Mouse (Mus musculus) myocyte (in vitro differentiated cells): ENCODE data around the gene Smad1.

Source experiments
- CEBPB ChIP-seq: IDR thresholded peaks from 2 replicates; pipeline ENCODE4 v1.6.1; 2011; ENCODE audit warnings: mild to moderate bottlenecking, moderate library complexity; ENCODE audit not compliant: poor library complexity, insufficient read depth, severe bottlenecking
- MYOD1 ChIP-seq, 3 experiments: IDR thresholded peaks; one replicate each; pipeline ENCODE4 v1.6.1; 2011; ENCODE audit warnings: control low read depth in 2 of 3, low read depth in 2 of 3, mild to moderate bottlenecking in 2 of 3, moderate library complexity in 1 of 3; ENCODE audit not compliant: insufficient read length in 2 of 3, control insufficient read depth in 1 of 3
- MYOG ChIP-seq, 3 experiments: IDR thresholded peaks; one replicate each; pipeline ENCODE4 v1.6.1; 2011; ENCODE audit warnings: control low read depth in 2 of 3, low read depth in 2 of 3, mild to moderate bottlenecking in 2 of 3; ENCODE audit not compliant: insufficient read length in 2 of 3, control insufficient read depth in 1 of 3, insufficient read depth in 1 of 3
- POLR2A ChIP-seq: IDR thresholded peaks from one replicate; pipeline ENCODE4 v1.6.1; 2011; ENCODE audit warnings: low read depth, mild to moderate bottlenecking, control low read depth, moderate library complexity; ENCODE audit not compliant: insufficient read length
- POLR2AphosphoS2 ChIP-seq: IDR thresholded peaks from one replicate; pipeline ENCODE4 v1.6.1; 2011; ENCODE audit warnings: low read depth, control low read depth; ENCODE audit not compliant: insufficient read length
- SRF ChIP-seq: IDR thresholded peaks from one replicate; pipeline ENCODE4 v1.6.1; 2011; ENCODE audit warnings: low read depth; ENCODE audit not compliant: control insufficient read depth, insufficient read length
- USF1 ChIP-seq: IDR thresholded peaks from one replicate; pipeline ENCODE4 v1.6.1; 2011; ENCODE audit warnings: low read depth, mild to moderate bottlenecking, control low read depth, moderate library complexity

GRCm38 (mm10) chr8:79393215-79393614 lies 6.1 kb downstream of the Smad1 start:
- no peak for TF ChIP-seq POLR2AphosphoS2
- no peak for TF ChIP-seq POLR2A
- TF ChIP-seq SRF, result no peak
- no peak for TF ChIP-seq CEBPB
- TF ChIP-seq USF1, result no peak
- TF ChIP-seq MYOG (IDR thresholded peaks at IDR 0.05; ENCODE audit: control insufficient read depth in 1 of 3, insufficient read depth in 1 of 3, insufficient read length in 2 of 3, low read depth in 2 of 3), result no peak
- TF ChIP-seq MYOD1 (IDR thresholded peaks at IDR 0.05; ENCODE audit: control insufficient read depth in 1 of 3, insufficient read length in 2 of 3, low read depth in 2 of 3), result no peak
